Mouse (Mus musculus): ENCODE measurements at regions not wholly inside any gene's neighbourhood (a gene's known extent, or its start where the extent isn't known, plus 50 kb on each side); places are given as distances from the start of the nearest gene placed in this dataset.

DNA sequence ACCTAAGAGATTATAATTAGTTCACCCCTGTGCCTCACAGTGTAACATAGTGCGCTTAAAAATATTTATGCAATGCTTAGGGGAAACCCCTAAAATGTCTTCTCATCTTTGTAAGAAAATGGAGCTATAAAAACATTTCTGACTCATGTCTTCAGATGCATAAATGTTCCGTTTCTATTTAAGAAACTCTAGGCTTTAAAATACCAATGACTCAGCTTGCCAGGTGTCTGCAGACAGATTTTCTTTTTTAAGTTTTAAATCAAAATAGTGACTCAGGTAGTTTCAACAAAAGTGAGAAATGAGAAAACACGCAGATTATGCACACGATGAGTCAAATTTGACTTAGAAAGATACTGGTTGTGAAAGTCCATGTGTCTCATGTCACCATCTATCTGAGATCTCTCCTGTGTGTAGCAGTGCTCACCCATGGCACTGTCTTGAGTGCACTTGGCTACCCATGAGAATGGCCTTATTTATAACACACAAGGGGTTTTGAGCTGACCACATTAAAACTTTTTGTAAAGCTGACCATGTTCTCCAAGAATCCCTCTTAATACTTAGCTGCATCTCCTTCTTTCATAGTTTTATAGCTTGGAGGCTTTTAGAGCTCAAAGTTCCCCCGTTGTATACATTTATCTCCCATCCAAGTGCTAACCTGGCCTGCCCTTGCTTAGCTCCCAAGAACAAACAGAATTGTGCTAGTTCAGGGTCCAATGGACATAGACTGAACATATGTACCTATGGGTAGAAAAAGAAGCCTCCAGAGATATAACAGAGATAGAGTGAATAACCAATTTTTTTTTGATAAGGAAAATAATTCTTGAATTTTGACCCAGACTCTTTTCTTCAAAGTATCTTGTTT is 149.0 kb upstream of the Dmrta1 start:
- TF ChIP-seq CTCF (IDR thresholded peaks at IDR 0.05; ENCODE audit: low read depth, low read length) (no peak), POLR2A (IDR thresholded peaks at IDR 0.05; ENCODE audit: extremely low read depth, insufficient read depth, low read length) (no peak)

Measured in liver, adult 2 months (tissue).